15 mouse cellular contexts compared by ENCODE assay signal in genomic region chr2:59979488-59980220, GRCm38 (mm10).
DNase-seq lines count a peak whose midpoint lies in the region; ATAC-seq and TF ChIP-seq lines count a peak whose summit lies in the region.
"Had no signal": no experiment of that assay in that cellular context is flagged by ENCODE, and none has a peak within 500 bp of the region (broad histone marks: within the 10 kb centered on the region; RNA-seq: fewer than 3 reads in every experiment).

No protein-coding gene starts in this region.

- peak; percentile 15 for DNase-seq in lung, postnatal 36 days
- DNase-seq in lung, adult 2 months, result no peak
- DNase-seq in ZHBTc4 (ENCODE audit: low read depth, low spot score), result peak; percentile 35
- DNase-seq in cerebellum, postnatal 4 days (ENCODE audit: low spot score in 2 of 2), result no peak
- no peak for DNase-seq in left cerebral cortex, postnatal 36 days (ENCODE audit: low spot score in 2 of 2)
- DNase-seq: cerebellum, postnatal 25 days; gastrocnemius, postnatal 25 days; kidney, adult 8-10 months had no signal

- no peak for TF ChIP-seq POLR2A in lung, adult 2 months (IDR thresholded peaks at IDR 0.05; ENCODE audit: borderline replicate concordance, extremely low read depth, low read depth, low read length)

- 63% methylated on average over 6 of the region's 6 CpGs for WGBS in hindbrain, embryonic 15.5 days
- WGBS in hindbrain, embryonic 13.5 days, result 59% methylated on average over 6 of the region's 6 CpGs
- 21% methylated on average over 6 of the region's 6 CpGs for WGBS in lung, adult 2 months

- no peaks in the 10 kb centered on the region for H3K4me1 ChIP-seq in hindbrain, embryonic 15.5 days (replicated peaks)
- H3K4me1 ChIP-seq in hindbrain, embryonic 13.5 days (replicated peaks), result 0 out of 2 replicates have a peak, but pooled peaks cover 3% of the 10 kb centered on the region
- peaks cover 4% of the 10 kb centered on the region for H3K4me1 ChIP-seq in lung, adult 2 months (ENCODE audit: control insufficient read depth, insufficient read depth, low read length)
- H3K4me1 ChIP-seq: forebrain, embryonic 15.5 days; hindbrain, embryonic 10.5 days; midbrain, embryonic 15.5 days had no signal

- no peak overlapping the region for H3K4me3 ChIP-seq in hindbrain, embryonic 15.5 days
- no peak overlapping the region for H3K4me3 ChIP-seq in hindbrain, embryonic 13.5 days
- no peak overlapping the region for H3K4me3 ChIP-seq in lung, adult 2 months (replicated peaks; ENCODE audit: extremely low read depth, low read depth, low read length)
- H3K4me3 ChIP-seq: forebrain, embryonic 15.5 days; hindbrain, embryonic 10.5 days; midbrain, embryonic 15.5 days; neural tube, embryonic 12.5 days had no signal

- 0 out of 2 replicates have a peak, but pooled peaks have one; percentile 30 for ATAC-seq in hindbrain, embryonic 15.5 days (ENCODE audit: low FRiP score, low read depth)
- ATAC-seq in hindbrain, embryonic 13.5 days (ENCODE audit: low FRiP score), result no peak
- ATAC-seq: forebrain, embryonic 15.5 days; midbrain, embryonic 15.5 days had no signal

- H3K9me3 ChIP-seq in hindbrain, embryonic 15.5 days, result no peaks in the 10 kb centered on the region
- H3K9me3 ChIP-seq in hindbrain, embryonic 13.5 days, result no peaks in the 10 kb centered on the region
- H3K9me3 ChIP-seq: forebrain, embryonic 15.5 days; hindbrain, embryonic 10.5 days; midbrain, embryonic 15.5 days; neural tube, embryonic 12.5 days had no signal

- H3K36me3 ChIP-seq in hindbrain, embryonic 15.5 days, result peaks cover 5% of the 10 kb centered on the region
- H3K36me3 ChIP-seq in hindbrain, embryonic 13.5 days, result peaks cover 25% of the 10 kb centered on the region
- H3K36me3 ChIP-seq: midbrain, embryonic 15.5 days had no signal

- H3K27ac ChIP-seq in hindbrain, embryonic 15.5 days (replicated peaks), result no peak overlapping the region
- H3K27ac ChIP-seq in hindbrain, embryonic 13.5 days, result no peak overlapping the region
- H3K27ac ChIP-seq: forebrain, embryonic 15.5 days; hindbrain, embryonic 10.5 days; macrophage; midbrain, embryonic 15.5 days; neural tube, embryonic 12.5 days had no signal

- no peak overlapping the region for H3K9ac ChIP-seq in hindbrain, embryonic 15.5 days
- no peak overlapping the region for H3K9ac ChIP-seq in hindbrain, embryonic 13.5 days
- H3K9ac ChIP-seq: forebrain, embryonic 15.5 days; midbrain, embryonic 15.5 days; neural tube, embryonic 12.5 days had no signal

- intact Hi-C loops in left cerebral cortex, postnatal 36 days (cut with DNase I), result no loop called here

- no peak for TF ChIP-seq CTCF in lung, adult 2 months (IDR thresholded peaks at IDR 0.05; ENCODE audit: insufficient read depth, low read length)

- H3K27me3 ChIP-seq in hindbrain, embryonic 15.5 days, result no peaks in the 10 kb centered on the region
- H3K27me3 ChIP-seq in hindbrain, embryonic 13.5 days, result no peaks in the 10 kb centered on the region
- H3K27me3 ChIP-seq: forebrain, embryonic 15.5 days; midbrain, embryonic 15.5 days; neural tube, embryonic 12.5 days had no signal

- no peak overlapping the region for H3K4me2 ChIP-seq in hindbrain, embryonic 15.5 days
- H3K4me2 ChIP-seq in hindbrain, embryonic 13.5 days, result no peak overlapping the region
- H3K4me2 ChIP-seq: forebrain, embryonic 15.5 days; midbrain, embryonic 15.5 days; neural tube, embryonic 12.5 days had no signal

Comparison
In these comparisons a context has a peak if more than half of its experiments do, and no peak if none do; other contexts are left out.
1. DNase-seq: peak in lung, postnatal 36 days (single experiment) and ZHBTc4 (single experiment); none in lung, adult 2 months (single experiment), cerebellum, postnatal 4 days (0 of 2) and left cerebral cortex, postnatal 36 days (0 of 2).